Mouse (Mus musculus) E14TG2a.4 (cell line): Measurements from ENCODE around the gene Pdxp.

ENCODE experiments used
- CTCF ChIP-seq: conservative IDR thresholded peaks from 2 replicates; pipeline ENCODE4 v1.5.1; 2014; ENCODE audit warnings: low read length
- NANOG ChIP-seq: IDR thresholded peaks from 2 replicates; pipeline ENCODE4 v1.6.1; 2014; ENCODE audit warnings: borderline replicate concordance, low read length, mixed read lengths
- POU5F1 ChIP-seq: IDR thresholded peaks from 2 replicates; pipeline ENCODE4 v1.6.1; 2014; ENCODE audit warnings: low read length, borderline replicate concordance

DNA sequence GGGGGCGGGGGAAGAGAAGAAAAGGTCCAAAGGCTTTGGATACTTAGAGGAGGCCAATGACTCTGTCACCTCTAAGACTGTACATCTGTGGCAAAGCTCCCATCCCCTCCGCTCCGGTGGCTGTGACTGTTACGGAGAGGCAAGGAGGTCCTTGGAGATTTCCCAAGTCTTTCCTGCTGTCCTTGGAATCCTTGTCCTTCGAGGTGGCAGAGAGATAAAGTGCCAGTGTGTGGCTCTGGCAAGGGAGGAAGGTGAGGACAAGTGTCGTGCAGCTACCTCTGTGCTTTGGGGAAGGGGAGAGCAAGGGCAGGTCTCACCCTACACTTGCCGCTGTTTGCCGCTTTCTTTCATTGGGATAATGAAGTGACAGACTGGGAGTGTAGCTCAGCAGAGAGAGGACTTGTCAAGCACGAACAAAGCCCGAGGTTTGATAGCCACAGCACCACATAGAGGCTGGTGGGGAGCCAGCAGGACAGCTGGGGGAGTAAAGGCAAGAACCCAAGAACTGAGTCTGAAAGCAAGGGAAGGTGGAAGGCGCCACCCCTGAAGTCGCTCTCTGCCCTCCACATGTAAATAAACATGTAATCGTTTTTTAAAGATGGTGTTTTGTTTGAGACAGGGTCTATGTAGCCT, 39.8 kb upstream of the Pdxp start:
- TF ChIP-seq CTCF (no peak), NANOG (no peak), POU5F1 (no peak)
